Comparison of ENCODE assay signal across 10 mouse cellular contexts in genomic region chr11:108828374-108829025, GRCm38 (mm10).
"Had no signal": no experiment of that assay in that cellular context is flagged by ENCODE, and none has a peak within 500 bp of the region (broad histone marks: within the 10 kb centered on the region; RNA-seq: fewer than 3 reads in every experiment).

No protein-coding gene starts in this region.

- H3K36me3 ChIP-seq: liver, embryonic 13.5 days; neural tube, embryonic 12.5 days had no signal

- H3K27ac ChIP-seq: limb, embryonic 13.5 days; liver, embryonic 13.5 days; neural tube, embryonic 12.5 days; stomach, postnatal 0 days had no signal

- H3K27me3 ChIP-seq: limb, embryonic 13.5 days; liver, embryonic 13.5 days; neural tube, embryonic 12.5 days had no signal

- DNase-seq: kidney, postnatal 10 days; kidney, postnatal 4 days; left cerebral cortex, postnatal 4 days; liver, embryonic 13.5 days; lung, adult 18-20 months; midbrain, embryonic 14.5 days; thymus, postnatal 4 days had no signal

- H3K4me2 ChIP-seq: limb, embryonic 13.5 days; liver, embryonic 13.5 days; neural tube, embryonic 12.5 days had no signal

- H3K9me3 ChIP-seq: liver, embryonic 13.5 days; neural tube, embryonic 12.5 days had no signal

- H3K9ac ChIP-seq: limb, embryonic 13.5 days; liver, embryonic 13.5 days; neural tube, embryonic 12.5 days had no signal

- H3K4me3 ChIP-seq: limb, embryonic 13.5 days; liver, embryonic 13.5 days; neural tube, embryonic 12.5 days had no signal

- H3K4me1 ChIP-seq: liver, embryonic 13.5 days; neural tube, embryonic 12.5 days had no signal
